Mouse (Mus musculus): ENCODE data around the gene Myl3. TPM values are rescaled to one million over a fixed set of nuclear protein-coding genes. Genes with fewer than 3 reads are reported as not detected.

Gene Myl3
- polyA plus RNA-seq, 1 experiment from 2014 or later, result 1.4 TPM

DNA sequence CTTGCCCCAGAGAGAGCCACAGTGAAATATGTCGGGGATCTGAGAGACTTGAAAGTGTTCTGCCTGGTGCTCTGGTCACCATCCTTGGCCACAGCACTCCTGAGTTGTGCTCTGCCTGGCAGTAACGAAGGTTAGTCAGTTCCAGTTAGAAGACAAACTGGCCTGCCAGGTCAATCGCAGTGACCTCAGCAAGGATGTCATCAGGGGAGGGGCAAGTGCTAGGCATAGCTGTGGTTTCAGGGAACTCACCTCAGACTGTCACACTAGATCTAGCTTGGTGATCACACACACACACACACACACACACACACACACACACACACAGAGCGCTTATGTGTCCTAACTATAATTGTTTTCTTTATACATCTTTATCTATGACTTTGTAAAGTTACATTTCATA, 61.6 kb downstream of the Myl3 start:
- H3K4me1 ChIP-seq (replicated peaks), result no peaks in the 10 kb centered on the region
- H3K9ac ChIP-seq, result no peak overlapping the region
- H3K36me3 ChIP-seq, result no peaks in the 10 kb centered on the region
- no peak overlapping the region for H3K4me3 ChIP-seq
- no peak overlapping the region for H3K27ac ChIP-seq
- ATAC-seq (ENCODE audit: low FRiP score), result no peak
- H3K27me3 ChIP-seq, result no peaks in the 10 kb centered on the region
- WGBS, result 75% methylated on average over 4 of the region's 4 CpGs
- H3K4me2 ChIP-seq, result no peak overlapping the region
- no peaks in the 10 kb centered on the region for H3K9me3 ChIP-seq

DNA sequence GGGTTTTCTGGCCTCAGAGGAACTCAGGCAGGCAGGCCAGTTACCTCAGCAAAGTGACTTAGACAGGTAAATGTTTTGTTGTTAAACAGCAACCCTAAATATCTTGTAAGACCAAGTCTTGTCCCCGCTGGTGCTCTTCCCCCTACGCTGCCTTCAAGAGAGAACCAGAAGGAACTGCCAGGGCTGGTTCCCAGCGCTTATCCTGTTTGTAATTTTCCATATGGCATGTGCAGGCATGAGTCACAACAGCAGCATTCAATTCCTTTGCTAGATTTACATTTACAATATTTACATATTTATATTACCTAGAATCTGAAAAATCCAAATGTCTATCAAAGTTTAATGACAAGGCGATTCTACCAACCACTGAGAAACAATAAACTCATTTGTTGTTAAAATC, 68.4 kb downstream of the Myl3 start:
- H3K9ac ChIP-seq, result no peak overlapping the region
- no peak for ATAC-seq (ENCODE audit: low FRiP score)
- no peak overlapping the region for H3K27ac ChIP-seq
- H3K36me3 ChIP-seq, result no peaks in the 10 kb centered on the region
- no peak overlapping the region for H3K4me3 ChIP-seq
- no peaks in the 10 kb centered on the region for H3K4me1 ChIP-seq (replicated peaks)
- H3K4me2 ChIP-seq, result no peak overlapping the region
- no peaks in the 10 kb centered on the region for H3K9me3 ChIP-seq
- no peaks in the 10 kb centered on the region for H3K27me3 ChIP-seq
- 88% methylated on average over 4 of the region's 4 CpGs for WGBS

DNA sequence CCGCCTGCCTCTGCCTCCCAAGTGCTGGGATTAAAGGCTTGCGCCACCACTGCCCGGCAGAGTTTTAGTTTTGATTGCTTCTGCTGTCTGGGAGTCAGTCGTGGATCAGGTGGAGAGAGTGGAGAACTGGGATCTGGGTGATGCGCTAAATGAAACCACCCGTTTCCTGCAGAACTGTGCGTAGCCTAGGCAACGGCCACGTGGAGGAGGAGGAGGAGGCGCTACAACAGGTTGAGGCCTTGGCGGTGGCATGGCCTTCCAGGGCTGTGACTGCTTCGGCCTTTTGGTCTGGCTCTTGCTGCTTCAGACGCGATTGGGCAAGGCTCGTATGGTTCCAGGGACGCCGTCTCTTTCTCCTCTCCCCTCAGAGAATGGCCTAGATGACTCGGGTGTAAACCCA, 72.1 kb downstream of the Myl3 start, which contains the start of gene Prss44:
TSS of gene Prss44 (plus strand) at position 206 of the 400 bp plus-strand sequence.
- H3K9ac ChIP-seq, result no peak within 1 kb of the TSS
- no peaks in the 10 kb centered on the region for H3K4me1 ChIP-seq (replicated peaks)
- 61% methylated on average over 18 of the region's 18 CpGs for WGBS

More for the DNA sequence above, 72.1 kb downstream of the Myl3 start, which contains the start of gene Prss44:
- no peak for ATAC-seq (ENCODE audit: low FRiP score)
- no peak within 1 kb of the TSS for H3K4me3 ChIP-seq
- H3K4me2 ChIP-seq, result no peak within 1 kb of the TSS
- no peaks in the 10 kb centered on the region for H3K9me3 ChIP-seq
- H3K27ac ChIP-seq, result no peak within 1 kb of the TSS
- H3K36me3 ChIP-seq, result no peaks in the 10 kb centered on the region
- peaks cover 4% of the 10 kb centered on the region; the same call in 1 of the 2 replicates for H3K27me3 ChIP-seq

Other genes with a start within 250 kb of the Myl3 start
- 37.9 and 40.3 TPM in 2 replicates for gene Setd2, start 209.3 kb upstream of the Myl3 start, polyA plus RNA-seq (2015; fragmentation: Nextera tagmentation; extraction: Ambion mirVana)
- gene Nradd, start 117.4 kb upstream of the Myl3 start, polyA plus RNA-seq (2015; fragmentation: Nextera tagmentation; extraction: Ambion mirVana), result 34.9 and 38.0 TPM in 2 replicates
- gene Nbeal2, start 87.7 kb upstream of the Myl3 start, polyA plus RNA-seq (2015; fragmentation: Nextera tagmentation; extraction: Ambion mirVana), result 2.4 TPM in 2 replicates
- gene Ccdc12, start 85.4 kb upstream of the Myl3 start, polyA plus RNA-seq (2015; fragmentation: Nextera tagmentation; extraction: Ambion mirVana), result 122 TPM in 2 replicates
- 13.7 and 13.8 TPM in 2 replicates for gene Pth1r, start 5.3 kb downstream of the Myl3 start, polyA plus RNA-seq (2015; fragmentation: Nextera tagmentation; extraction: Ambion mirVana)
- gene Prss42, start 56.3 kb downstream of the Myl3 start, polyA plus RNA-seq (2015; fragmentation: Nextera tagmentation; extraction: Ambion mirVana), result not detected in 2 replicates
- gene Prss44, start 72.1 kb downstream of the Myl3 start, polyA plus RNA-seq (2015; fragmentation: Nextera tagmentation; extraction: Ambion mirVana), result not detected in 2 replicates
- gene Prss43, start 84.8 kb downstream of the Myl3 start, polyA plus RNA-seq (2015; fragmentation: Nextera tagmentation; extraction: Ambion mirVana), result not detected in 2 replicates
- not detected in 2 replicates for gene Prss45, start 92.7 kb downstream of the Myl3 start, polyA plus RNA-seq (2015; fragmentation: Nextera tagmentation; extraction: Ambion mirVana)
- not detected in 2 replicates for gene Prss46, start 102.6 kb downstream of the Myl3 start, polyA plus RNA-seq (2015; fragmentation: Nextera tagmentation; extraction: Ambion mirVana)
- gene Prss50, start 116.1 kb downstream of the Myl3 start, polyA plus RNA-seq (2015; fragmentation: Nextera tagmentation; extraction: Ambion mirVana), result 0.18 and 0.19 TPM in 2 replicates
- gene Als2cl, start 138.0 kb downstream of the Myl3 start, polyA plus RNA-seq (2015; fragmentation: Nextera tagmentation; extraction: Ambion mirVana), result 0.90 and 1.5 TPM in 2 replicates
- 1.2 and 1.4 TPM in 2 replicates for gene Tmie, start 138.3 kb downstream of the Myl3 start, polyA plus RNA-seq (2015; fragmentation: Nextera tagmentation; extraction: Ambion mirVana)
- not detected in 2 replicates for gene Fam240a, start 175.0 kb downstream of the Myl3 start, polyA plus RNA-seq (2015; fragmentation: Nextera tagmentation; extraction: Ambion mirVana)
- 0.18 and 0.19 TPM in 2 replicates for gene Tdgf1, start 204.3 kb downstream of the Myl3 start, polyA plus RNA-seq (2015; fragmentation: Nextera tagmentation; extraction: Ambion mirVana)
- gene Lrrc2, start 209.7 kb downstream of the Myl3 start, polyA plus RNA-seq (2015; fragmentation: Nextera tagmentation; extraction: Ambion mirVana), result 0.56 and 0.96 TPM in 2 replicates
- gene Rtp3, start 248.7 kb downstream of the Myl3 start, polyA plus RNA-seq (2015; fragmentation: Nextera tagmentation; extraction: Ambion mirVana), result not detected in 2 replicates